Mouse (Mus musculus) kidney, embryonic 15.5 days (tissue): ENCODE data around the gene Naa20. TPM values are rescaled to one million over a fixed set of nuclear protein-coding genes. Genes with fewer than 3 reads are reported as not detected.

Experiments
- ATAC-seq: fragments of 200-750 bp; cut with Nextera tagmentation; replicated peaks from 2 replicates; pipeline ENCODE4 v1.8.0; 2017; ENCODE audit warnings: moderate TSS enrichment; ENCODE audit not compliant: low FRiP score
- H3K27ac ChIP-seq: fragments of 300-500 bp; sonication (generic); 2 replicates; pipeline ENCODE4 v1.5.1; 2015; ENCODE audit warnings: mild to moderate bottlenecking, inconsistent platforms
- H3K27me3 ChIP-seq: fragments of 300-500 bp; sonication (generic); 2 replicates; pipeline ENCODE4 v1.6.1; 2015; ENCODE audit warnings: inconsistent platforms
- H3K36me3 ChIP-seq: fragments of 300-500 bp; sonication (generic); 2 replicates; pipeline ENCODE4 v1.6.1; 2015; ENCODE audit warnings: inconsistent platforms
- H3K4me1 ChIP-seq: fragments of 300-500 bp; sonication (generic); 2 replicates; pipeline ENCODE4 v1.6.1; 2015; ENCODE audit warnings: inconsistent platforms
- H3K4me2 ChIP-seq: fragments of 300-500 bp; sonication (generic); 2 replicates; pipeline ENCODE4 v1.6.1; 2015; ENCODE audit warnings: moderate library complexity, mild to moderate bottlenecking, inconsistent platforms
- H3K4me3 ChIP-seq: fragments of 300-500 bp; sonication (generic); replicated peaks from 2 replicates; pipeline ENCODE4 v1.5.1; 2015; ENCODE audit warnings: mild to moderate bottlenecking, inconsistent platforms
- H3K9ac ChIP-seq: fragments of 300-500 bp; sonication (generic); 2 replicates; pipeline ENCODE4 v1.6.1; 2015; ENCODE audit warnings: mild to moderate bottlenecking, inconsistent platforms
- H3K9me3 ChIP-seq: fragments of 300-500 bp; sonication (generic); replicated peaks from 2 replicates; pipeline ENCODE4 v1.6.1; 2016; ENCODE audit warnings: inconsistent platforms
- WGBS: fragments of 180-500 bp; shearing (Covaris S2); methylation state at CpG from one replicate; pipeline ENCODE4 v1.1.7; 2015; ENCODE audit warnings: mixed read lengths; 5-methylcytosine and 5-hydroxymethylcytosine counted together
- polyA plus RNA-seq: library from polyadenylated mRNA; unstranded; fragments of >200 nt; fragmentation: Nextera tagmentation; extraction: Ambion mirVana; gene quantifications from 2 replicates; pipeline ENCODE4 v1.2.1, GENCODE M21; 2015

Gene Naa20
- polyA plus RNA-seq, 1 experiment from 2014 or later, result 163 TPM

DNA sequence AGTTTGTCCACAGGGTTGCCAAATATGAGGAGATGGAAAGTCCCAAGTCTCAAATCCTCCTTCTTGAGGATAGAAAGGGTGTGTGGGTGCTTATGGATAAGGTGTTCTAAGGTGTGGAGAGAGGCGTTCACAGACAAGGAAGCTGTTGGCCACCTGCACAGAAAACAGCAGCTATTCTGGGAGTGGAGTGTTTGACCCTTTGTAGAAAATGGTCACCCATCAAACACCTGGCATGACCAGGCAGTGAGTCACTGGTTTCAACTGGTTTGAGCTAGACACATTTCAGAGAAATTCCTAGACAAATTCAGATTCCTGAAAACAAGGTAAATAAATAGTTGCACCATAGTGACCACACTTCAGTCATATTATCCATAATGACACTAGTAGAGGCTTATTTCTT is 29.8 kb upstream of the Naa20 start:
- no peak for ATAC-seq
- H3K9ac ChIP-seq, result no peak overlapping the region
- no peaks in the 10 kb centered on the region for H3K27me3 ChIP-seq
- no peak overlapping the region for H3K27ac ChIP-seq
- H3K36me3 ChIP-seq, result peaks cover 41% of the 10 kb centered on the region
- 80% methylated on average over 1 of the region's 1 CpGs for WGBS
- no peak overlapping the region for H3K4me3 ChIP-seq
- no peaks in the 10 kb centered on the region for H3K9me3 ChIP-seq
- H3K4me2 ChIP-seq, result no peak overlapping the region
- H3K4me1 ChIP-seq, result no peaks in the 10 kb centered on the region

DNA sequence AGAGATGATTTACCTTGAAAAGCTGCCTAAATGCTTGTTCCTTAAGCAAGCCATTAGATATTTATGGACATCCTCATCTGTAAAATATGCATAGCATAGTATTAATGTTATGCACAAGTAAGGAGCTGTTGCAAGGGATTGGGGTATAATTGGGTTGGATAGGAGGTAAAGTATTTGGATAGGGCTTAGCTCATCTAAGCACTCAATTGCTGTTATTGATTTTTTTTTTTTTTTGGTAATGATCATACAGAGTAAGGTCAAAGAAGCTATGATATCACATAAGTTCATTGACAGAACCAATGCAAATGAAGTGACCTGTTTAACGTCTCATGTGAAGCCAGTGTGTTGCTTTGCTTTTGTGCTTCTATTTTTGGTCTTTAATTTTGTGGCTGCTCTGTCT is 27.9 kb upstream of the Naa20 start:
- no peak overlapping the region for H3K4me2 ChIP-seq
- H3K27ac ChIP-seq, result no peak overlapping the region
- H3K4me1 ChIP-seq, result no peaks in the 10 kb centered on the region
- ATAC-seq, result no peak
- no peaks in the 10 kb centered on the region for H3K9me3 ChIP-seq
- no peaks in the 10 kb centered on the region for H3K27me3 ChIP-seq
- H3K36me3 ChIP-seq, result peaks cover 42% of the 10 kb centered on the region
- H3K4me3 ChIP-seq, result no peak overlapping the region
- no peak overlapping the region for H3K9ac ChIP-seq
- WGBS, result 80% methylated on average over 1 of the region's 1 CpGs

DNA sequence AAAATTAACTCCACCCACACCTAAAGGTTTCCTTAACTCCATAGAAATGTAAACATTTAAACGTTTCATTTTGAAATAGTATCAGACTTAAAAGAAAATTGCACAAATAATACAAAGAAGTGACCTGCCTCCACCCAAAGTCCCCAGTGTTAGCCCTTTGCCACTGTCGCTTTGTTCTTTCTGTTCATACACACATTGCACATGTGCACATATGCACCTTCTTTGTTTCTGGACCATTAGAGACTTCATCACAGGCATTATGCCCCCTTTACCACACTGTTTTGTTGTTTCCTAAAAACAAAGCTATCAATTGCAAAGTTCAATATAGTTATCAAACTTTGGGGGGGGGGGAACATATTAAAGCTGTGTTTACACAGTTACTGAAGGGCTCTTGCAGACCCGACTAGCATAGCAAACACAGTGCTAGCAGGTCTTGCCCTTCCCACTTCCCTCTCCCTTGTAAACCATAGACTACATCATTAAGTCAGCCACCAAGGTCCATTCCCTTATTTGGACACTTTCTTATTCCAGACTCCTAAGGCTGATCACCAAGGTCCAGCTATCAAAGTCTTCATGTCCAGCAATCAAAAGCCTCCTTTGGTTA is 26.9 kb upstream of the Naa20 start:
- H3K4me2 ChIP-seq, result no peak overlapping the region
- peaks cover 42% of the 10 kb centered on the region for H3K36me3 ChIP-seq
- H3K9me3 ChIP-seq, result no peaks in the 10 kb centered on the region
- 68% methylated on average over 3 of the region's 3 CpGs for WGBS
- no peak overlapping the region for H3K27ac ChIP-seq
- no peak for ATAC-seq
- no peaks in the 10 kb centered on the region for H3K27me3 ChIP-seq
- no peak overlapping the region for H3K9ac ChIP-seq
- H3K4me3 ChIP-seq, result no peak overlapping the region
- no peaks in the 10 kb centered on the region for H3K4me1 ChIP-seq

DNA sequence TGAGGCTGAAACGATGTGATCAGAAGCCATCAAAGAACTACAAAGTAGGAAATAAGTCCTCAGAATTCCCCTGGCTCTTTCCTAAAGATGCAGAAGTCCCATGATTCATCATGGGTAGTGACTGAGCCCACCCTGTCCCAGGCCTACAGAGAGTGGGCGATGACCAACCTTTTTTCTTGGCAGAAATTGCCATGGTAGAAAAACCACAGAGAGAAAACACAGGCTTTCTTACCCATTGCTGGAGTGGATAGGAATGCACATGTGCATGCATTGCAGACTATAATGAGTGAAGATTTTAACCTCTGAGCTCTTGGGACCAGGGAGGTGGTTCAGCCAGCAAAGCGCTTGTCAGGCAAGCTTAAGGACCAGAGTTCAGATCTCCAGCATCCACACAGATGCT is 24.7 kb upstream of the Naa20 start:
- Histone ChIP-seq H3K27ac (no peak overlapping the region), H3K9me3 (no peaks in the 10 kb centered on the region), H3K27me3 (no peaks in the 10 kb centered on the region), H3K4me2 (no peak overlapping the region), H3K9ac (no peak overlapping the region), H3K4me3 (no peak overlapping the region), H3K36me3 (peaks cover 55% of the 10 kb centered on the region), H3K4me1 (peaks cover 2% of the 10 kb centered on the region; the same call in 1 of the 2 replicates)
- ATAC-seq, result no peak
- WGBS, result 92% methylated on average over 3 of the region's 3 CpGs

DNA sequence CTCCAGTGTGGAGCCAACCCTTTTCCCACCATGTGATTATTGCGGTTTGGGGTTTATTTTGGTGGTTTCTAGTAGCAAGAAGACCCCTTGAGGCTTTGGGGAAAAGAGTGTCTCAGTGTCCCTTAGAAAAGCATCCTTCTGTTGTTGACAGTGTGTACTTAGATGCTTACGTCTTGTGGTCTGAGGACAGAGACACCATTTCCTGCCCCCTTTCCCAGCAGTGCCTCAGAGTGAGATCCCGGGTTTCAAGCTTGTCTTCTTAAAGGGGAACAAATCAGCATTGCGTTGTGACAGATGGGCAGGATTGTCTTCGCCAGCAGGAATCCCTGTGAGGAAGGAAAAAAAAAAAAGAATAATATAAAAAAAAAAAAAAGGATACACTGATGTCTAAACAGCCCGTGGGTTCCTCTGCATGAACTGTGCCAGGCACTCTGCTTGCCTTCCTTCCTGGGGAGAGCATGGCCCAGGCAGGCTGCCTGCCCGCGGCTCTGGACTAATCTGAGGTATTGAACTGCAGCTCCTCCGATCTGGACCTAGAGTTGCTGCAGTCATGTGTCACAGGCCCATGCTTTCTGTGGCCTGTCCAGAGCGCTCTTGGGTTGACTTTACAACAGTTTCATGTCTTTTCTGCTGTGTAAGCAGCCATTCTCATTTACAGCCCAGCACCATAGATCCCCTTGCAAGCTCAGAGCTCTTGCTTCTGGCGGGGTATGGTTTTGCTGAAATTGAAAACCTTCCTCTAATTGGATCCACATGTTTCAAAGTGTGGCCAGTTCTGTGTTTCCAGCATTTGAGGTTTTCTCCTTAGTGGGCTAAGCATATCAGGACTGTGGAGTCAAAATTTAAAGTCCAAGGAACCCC is 20.8 kb upstream of the Naa20 start:
- ATAC-seq, result no peak
- 67% methylated on average over 11 of the region's 11 CpGs for WGBS
- Histone ChIP-seq H3K27me3 (no peaks in the 10 kb centered on the region), H3K27ac (peak overlapping the region; percentile 47; the same call in 1 of the 2 replicates), H3K9ac (no peak overlapping the region), H3K4me2 (no peak overlapping the region), H3K4me3 (no peak overlapping the region), H3K4me1 (peaks cover 20% of the 10 kb centered on the region), H3K9me3 (no peaks in the 10 kb centered on the region), H3K36me3 (peaks cover 73% of the 10 kb centered on the region)

DNA sequence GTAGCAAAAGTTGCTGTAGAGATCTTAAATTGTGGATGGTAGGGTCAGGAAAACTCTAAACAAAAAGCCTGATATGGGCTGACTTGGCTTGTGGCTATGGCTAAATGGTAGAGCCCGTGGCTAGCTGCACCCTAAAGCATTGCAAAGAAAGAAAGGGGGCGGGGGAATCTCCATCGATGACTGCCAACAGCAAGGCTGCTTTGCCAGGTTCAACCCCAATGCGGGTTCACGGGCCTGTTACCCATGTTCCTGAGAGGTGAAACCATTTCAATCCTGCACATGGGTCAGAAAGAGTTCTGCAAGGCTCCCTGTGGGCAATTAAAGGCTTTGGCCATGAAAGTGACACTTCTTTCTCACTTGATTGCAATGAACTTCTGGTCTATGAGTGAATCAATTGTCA is 20.0 kb upstream of the Naa20 start:
- Histone ChIP-seq H3K9me3 (no peaks in the 10 kb centered on the region), H3K4me2 (no peak overlapping the region), H3K36me3 (peaks cover 71% of the 10 kb centered on the region), H3K27ac (no peak overlapping the region), H3K9ac (no peak overlapping the region), H3K4me1 (peaks cover 24% of the 10 kb centered on the region), H3K4me3 (no peak overlapping the region), H3K27me3 (no peaks in the 10 kb centered on the region)
- 89% methylated on average over 5 of the region's 5 CpGs for WGBS
- ATAC-seq, result no peak

DNA sequence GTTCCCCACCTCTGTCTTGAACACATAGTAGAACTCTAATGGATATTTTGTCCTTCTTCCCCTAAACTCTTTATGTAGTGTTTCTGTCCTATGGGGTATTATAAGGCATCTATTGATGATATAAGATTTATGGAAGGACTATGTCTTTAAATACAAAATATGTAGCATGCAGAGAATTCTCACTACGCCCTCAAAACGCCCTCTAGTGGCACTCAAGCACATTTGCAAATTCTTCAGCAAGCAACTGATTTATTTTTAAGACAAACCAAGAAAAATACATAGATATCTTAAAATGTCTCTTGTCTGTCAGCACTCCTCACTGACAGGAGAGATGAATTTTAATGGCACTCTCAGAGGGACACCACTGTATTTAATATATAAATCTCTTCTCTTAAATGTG is 19.5 kb upstream of the Naa20 start:
- Histone ChIP-seq H3K36me3 (peaks cover 71% of the 10 kb centered on the region), H3K9ac (no peak overlapping the region), H3K4me1 (peaks cover 26% of the 10 kb centered on the region), H3K4me3 (no peak overlapping the region), H3K27ac (no peak overlapping the region), H3K27me3 (no peaks in the 10 kb centered on the region), H3K9me3 (no peaks in the 10 kb centered on the region), H3K4me2 (no peak overlapping the region)
- no peak for ATAC-seq
- WGBS, result 32% methylated on average over 2 of the region's 2 CpGs

DNA sequence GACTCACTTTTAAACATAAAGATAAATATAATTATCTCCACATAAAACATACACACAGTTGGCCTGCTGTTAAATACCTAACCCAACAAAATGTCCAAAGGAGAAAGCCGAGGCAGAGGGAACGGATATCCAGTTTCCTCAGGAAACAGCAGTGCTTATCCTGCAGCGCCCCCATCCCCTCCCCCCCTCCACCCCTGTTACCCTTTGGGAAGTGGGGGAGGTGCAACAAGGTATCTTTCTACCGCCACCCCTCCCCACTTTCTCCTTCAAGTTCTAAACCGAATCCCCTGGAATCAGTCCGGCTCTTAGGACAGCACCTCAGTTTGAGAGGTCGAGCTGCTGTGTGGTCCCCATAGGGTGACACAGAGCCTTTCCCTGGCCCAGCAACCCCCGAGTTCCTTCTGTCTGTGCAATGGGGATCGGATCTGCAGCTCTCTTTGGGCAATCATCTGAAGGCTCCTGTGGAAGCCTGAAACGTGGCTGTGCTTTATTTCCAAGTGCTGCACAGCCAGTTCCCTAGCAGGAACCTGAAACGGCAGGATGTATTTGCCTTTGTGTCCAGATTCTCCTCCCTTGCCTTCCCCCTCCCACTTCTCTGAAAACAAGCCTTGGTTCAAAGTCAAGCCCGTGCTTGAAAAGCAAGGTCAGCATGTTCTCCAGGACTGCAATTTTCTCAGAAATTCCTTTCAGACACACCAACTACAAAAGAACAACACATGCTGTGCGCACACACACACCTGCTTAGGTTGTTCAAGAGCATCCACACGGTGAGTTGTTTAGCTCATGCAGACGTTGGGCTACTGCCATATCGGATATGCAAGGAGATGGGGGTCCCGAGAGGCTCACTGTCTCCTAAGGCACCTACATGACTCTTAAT is 17.6 kb upstream of the Naa20 start:
- Histone ChIP-seq H3K27me3 (no peaks in the 10 kb centered on the region), H3K4me3 (no peak overlapping the region), H3K4me1 (peaks cover 38% of the 10 kb centered on the region), H3K4me2 (no peak overlapping the region), H3K27ac (peak overlapping the region; percentile 83), H3K9ac (no peak overlapping the region), H3K36me3 (peaks cover 56% of the 10 kb centered on the region), H3K9me3 (no peaks in the 10 kb centered on the region)
- 25% methylated on average over 17 of the region's 17 CpGs for WGBS
- ATAC-seq, result peak; percentile 23; the same call in 1 of the 2 replicates

DNA sequence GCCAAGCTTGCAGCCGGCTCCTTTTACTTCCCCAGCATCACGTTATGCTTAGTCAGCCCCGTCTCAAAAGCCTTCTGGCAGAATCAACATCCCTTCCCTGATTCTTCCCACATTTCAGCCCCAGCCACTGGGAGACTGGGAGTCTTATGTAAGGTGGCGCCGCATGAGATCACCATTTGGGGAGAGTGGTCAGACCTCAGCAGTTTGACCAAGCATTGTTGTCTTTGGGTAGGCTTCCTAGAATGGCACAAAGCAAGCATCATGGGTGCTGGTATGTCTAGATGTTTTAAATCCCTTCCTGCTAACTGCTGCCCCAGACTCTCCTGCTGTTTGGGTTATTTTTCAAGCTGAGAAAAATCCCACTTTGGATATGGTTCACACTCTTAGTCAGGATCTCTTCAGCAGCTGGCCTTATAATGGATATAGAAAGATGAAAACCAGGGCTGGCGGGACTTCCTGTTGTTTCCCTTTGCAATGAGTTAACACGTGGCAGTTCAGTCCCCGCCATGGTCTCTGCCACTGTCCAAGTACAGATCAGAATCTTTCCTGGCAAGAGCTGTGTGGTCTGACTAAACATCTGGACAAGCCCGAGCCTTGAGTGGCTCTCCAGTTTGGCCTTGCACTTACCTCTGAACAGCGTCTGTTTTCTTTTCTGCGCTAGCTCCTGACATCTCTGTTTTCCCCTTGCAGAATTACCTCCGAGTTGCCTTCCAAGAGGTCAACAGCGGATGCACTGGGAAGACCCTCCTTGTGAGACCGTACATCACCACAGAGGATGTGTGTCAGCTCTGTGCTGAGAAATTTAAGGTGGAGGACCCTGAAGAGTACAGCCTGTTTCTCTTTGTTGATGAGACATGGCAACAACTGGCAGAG is 16.8 kb upstream of the Naa20 start:
- WGBS, result 45% methylated on average over 14 of the region's 14 CpGs
- Histone ChIP-seq H3K27ac (peak overlapping the region; percentile 83), H3K36me3 (peaks cover 47% of the 10 kb centered on the region), H3K9ac (no peak overlapping the region), H3K4me2 (no peak overlapping the region), H3K9me3 (no peaks in the 10 kb centered on the region), H3K4me3 (no peak overlapping the region), H3K27me3 (no peaks in the 10 kb centered on the region), H3K4me1 (peaks cover 38% of the 10 kb centered on the region)
- ATAC-seq, result 0 out of 2 replicates have a peak, but pooled peaks have one; percentile 2

DNA sequence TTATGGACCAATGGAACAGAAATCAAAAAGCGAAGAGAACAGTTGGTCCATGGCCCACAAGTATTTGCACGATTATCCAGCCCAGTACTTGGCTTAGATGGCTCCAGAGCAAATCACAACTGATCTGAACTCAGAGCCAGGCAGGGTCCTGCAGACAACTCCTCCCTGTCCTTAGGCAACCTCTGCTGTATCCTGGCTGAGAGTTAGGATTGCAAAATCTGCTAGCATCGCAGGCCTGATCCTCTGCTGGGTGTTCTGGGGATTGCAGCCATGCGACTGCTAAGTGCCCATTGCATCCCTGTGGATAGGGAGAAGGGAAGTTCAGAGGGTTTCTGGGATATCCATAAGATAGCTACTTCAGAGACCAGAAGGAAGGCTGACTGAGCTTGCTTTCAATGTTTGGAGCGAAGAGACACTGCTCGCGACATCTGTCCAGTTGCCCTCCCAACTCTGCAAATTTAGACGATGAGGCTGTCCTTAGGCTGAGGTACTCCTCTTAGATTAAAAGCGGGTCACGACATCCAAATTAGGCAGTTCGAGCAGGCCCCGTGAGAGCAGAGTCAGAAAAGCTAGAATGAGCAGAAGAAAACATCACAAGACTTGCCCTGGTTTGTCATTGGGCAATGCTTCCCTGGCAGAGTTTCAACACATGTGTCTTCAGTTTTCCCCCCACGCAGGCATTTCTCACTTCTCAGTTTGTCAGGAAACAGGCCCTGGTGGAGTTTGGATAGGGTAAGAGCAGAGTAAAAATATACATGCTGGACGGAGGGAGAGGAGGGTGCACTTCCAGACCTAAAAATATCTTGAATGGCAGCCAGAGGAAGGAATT is 13.7 kb upstream of the Naa20 start:
- WGBS, result 51% methylated on average over 14 of the region's 14 CpGs
- H3K27me3 ChIP-seq, result no peaks in the 10 kb centered on the region
- peak; percentile 21 for ATAC-seq
- H3K4me1 ChIP-seq, result peaks cover 36% of the 10 kb centered on the region
- H3K27ac ChIP-seq, result peak overlapping the region; percentile 85
- no peak overlapping the region for H3K9ac ChIP-seq
- no peak overlapping the region for H3K4me2 ChIP-seq
- no peaks in the 10 kb centered on the region for H3K9me3 ChIP-seq
- H3K4me3 ChIP-seq, result no peak overlapping the region
- H3K36me3 ChIP-seq, result peaks cover 34% of the 10 kb centered on the region; the same call in 1 of the 2 replicates
